Mouse (Mus musculus) kidney, adult 2 months (tissue): ENCODE data around the gene Sphk2. TPM values are rescaled to one million over a fixed set of nuclear protein-coding genes. Genes with fewer than 3 reads are reported as not detected.

Experiments used
- DNase-seq: peaks from one replicate; pipeline ENCODE4 v3.0.0; 2021
- H3K27ac ChIP-seq: fragments of 200-500 bp; 2 replicates; pipeline ENCODE4 v1.5.1; 2012; ENCODE audit warnings: low read depth, low read length, control low read depth, inconsistent platforms; ENCODE audit not compliant: insufficient read depth
- H3K27me3 ChIP-seq: fragments of 200-500 bp; replicated peaks from 2 replicates; pipeline ENCODE4 v1.6.1; 2012; ENCODE audit warnings: mild to moderate bottlenecking, moderate library complexity, low read length, inconsistent platforms; ENCODE audit not compliant: control insufficient read depth, insufficient read depth
- H3K36me3 ChIP-seq: fragments of 200-500 bp; 2 replicates; pipeline ENCODE4 v1.6.1; 2012; ENCODE audit warnings: mild to moderate bottlenecking, moderate library complexity, low read length, inconsistent platforms; ENCODE audit not compliant: control insufficient read depth, insufficient read depth
- H3K4me1 ChIP-seq: fragments of 200-500 bp; 2 replicates; pipeline ENCODE4 v1.6.1; 2011; ENCODE audit warnings: low read length; ENCODE audit not compliant: control insufficient read depth, insufficient read depth
- H3K4me3 ChIP-seq: fragments of 200-500 bp; 2 replicates; pipeline ENCODE4 v1.5.1; 2011; ENCODE audit warnings: mild to moderate bottlenecking, low read depth, low read length, control low read depth; ENCODE audit not compliant: insufficient read depth
- CTCF ChIP-seq: fragments of 200-500 bp; conservative IDR thresholded peaks from 2 replicates; pipeline ENCODE4 v1.5.1; 2011; ENCODE audit warnings: low read depth, mild to moderate bottlenecking, control low read depth, low read length, moderate library complexity, mixed read lengths; ENCODE audit not compliant: insufficient read depth, insufficient read length
- POLR2A ChIP-seq: fragments of 200-500 bp; IDR thresholded peaks from one replicate; pipeline ENCODE4 v1.6.1; 2011; ENCODE audit warnings: low read depth, low read length, control low read depth
- WGBS: fragments of 180-500 bp; shearing (Covaris S2); methylation state at CpG from one replicate; pipeline ENCODE4 v1.1.7; 2018; 5-methylcytosine and 5-hydroxymethylcytosine counted together
- polyA plus RNA-seq: library from polyadenylated mRNA; depleted of rRNA; stranded (reverse); fragments of >200 nt; gene quantifications from 2 replicates; pipeline ENCODE4 v1.2.3, GENCODE M21; 2012

Gene Sphk2
- polyA plus RNA-seq, 1 experiment, result 57.2 TPM

GRCm38 (mm10) chr7:45741308-45741707, 23.5 kb upstream of the Sphk2 start:
- Histone ChIP-seq H3K36me3 (no peaks in the 10 kb centered on the region), H3K27me3 (no peaks in the 10 kb centered on the region), H3K27ac (peak overlapping the region; percentile 12; the same call in 1 of the 2 replicates), H3K4me3 (no peak overlapping the region), H3K4me1 (no peaks in the 10 kb centered on the region)
- DNase-seq, result no peak
- 92% methylated on average over 12 of the region's 12 CpGs for WGBS
- no peak for TF ChIP-seq CTCF
- TF ChIP-seq POLR2A, result no peak

- Histone ChIP-seq H3K27me3 (no peaks in the 10 kb centered on the region), H3K27ac (no peak overlapping the region), H3K4me1 (no peaks in the 10 kb centered on the region), H3K4me3 (no peak overlapping the region), H3K36me3 (no peaks in the 10 kb centered on the region)
- TF ChIP-seq CTCF (no peak), POLR2A (no peak)
- DNase-seq, result no peak
- 51% methylated on average over 10 of the region's 10 CpGs for WGBS
Measured at GRCm38 (mm10) chr7:45739820-45740219, 22.0 kb upstream of the Sphk2 start.

GRCm38 (mm10) chr7:45739162-45739763, 21.5 kb upstream of the Sphk2 start:
- DNase-seq, result peak; percentile 90
- H3K4me1 ChIP-seq, result no peaks in the 10 kb centered on the region
- H3K36me3 ChIP-seq, result no peaks in the 10 kb centered on the region
- no peak for TF ChIP-seq POLR2A
- TF ChIP-seq CTCF, result peak; percentile 87
- H3K27ac ChIP-seq, result no peak overlapping the region
- 7% methylated on average over 9 of the region's 9 CpGs for WGBS
- H3K27me3 ChIP-seq, result no peaks in the 10 kb centered on the region
- no peak overlapping the region for H3K4me3 ChIP-seq

- H3K36me3 ChIP-seq, result no peaks in the 10 kb centered on the region
- H3K27me3 ChIP-seq, result no peaks in the 10 kb centered on the region
- 83% methylated on average over 5 of the region's 5 CpGs for WGBS
- no peak overlapping the region for H3K4me3 ChIP-seq
- no peak overlapping the region for H3K27ac ChIP-seq
- no peaks in the 10 kb centered on the region for H3K4me1 ChIP-seq
- TF ChIP-seq POLR2A, result no peak
- TF ChIP-seq CTCF, result no peak
- no peak for DNase-seq
Measured at GRCm38 (mm10) chr7:45733477-45733876, 15.7 kb upstream of the Sphk2 start.

- Histone ChIP-seq H3K4me1 (no peaks in the 10 kb centered on the region), H3K4me3 (no peak overlapping the region), H3K27ac (no peak overlapping the region), H3K36me3 (no peaks in the 10 kb centered on the region), H3K27me3 (no peaks in the 10 kb centered on the region)
- TF ChIP-seq CTCF, result peak; percentile 39
- no peak for TF ChIP-seq POLR2A
- 27% methylated on average over 16 of the region's 16 CpGs for WGBS
- DNase-seq, result peak; percentile 61
Measured at GRCm38 (mm10) chr7:45730727-45731431, 13.1 kb upstream of the Sphk2 start.

GRCm38 (mm10) chr7:45727625-45728024, 9.8 kb upstream of the Sphk2 start:
- no peak overlapping the region for H3K4me3 ChIP-seq
- 65% methylated on average over 3 of the region's 3 CpGs for WGBS
- H3K27ac ChIP-seq, result no peak overlapping the region
- no peaks in the 10 kb centered on the region for H3K4me1 ChIP-seq
- no peaks in the 10 kb centered on the region for H3K27me3 ChIP-seq
- TF ChIP-seq CTCF (no peak), POLR2A (no peak)
- no peak for DNase-seq
- no peaks in the 10 kb centered on the region for H3K36me3 ChIP-seq

GRCm38 (mm10) chr7:45726419-45726818, 8.6 kb upstream of the Sphk2 start:
- TF ChIP-seq POLR2A, result no peak
- no peak for TF ChIP-seq CTCF
- WGBS, result 91% methylated on average over 10 of the region's 10 CpGs
- DNase-seq, result no peak
- H3K4me1 ChIP-seq, result no peaks in the 10 kb centered on the region
- H3K4me3 ChIP-seq, result no peak overlapping the region
- H3K27me3 ChIP-seq, result no peaks in the 10 kb centered on the region
- H3K36me3 ChIP-seq, result no peaks in the 10 kb centered on the region
- no peak overlapping the region for H3K27ac ChIP-seq

GRCm38 (mm10) chr7:45725713-45726112, 7.9 kb upstream of the Sphk2 start, which contains the start of gene Spaca4:
Gene Spaca4, minus strand, starts transcription at chr7:45725813.
- no peaks in the 10 kb centered on the region for H3K36me3 ChIP-seq
- H3K27me3 ChIP-seq, result no peaks in the 10 kb centered on the region
- WGBS, result 86% methylated on average over 11 of the region's 11 CpGs
- DNase-seq, result no peak
- TF ChIP-seq CTCF (no peak), POLR2A (no peak)
- no peak within 1 kb of the TSS for H3K27ac ChIP-seq
- H3K4me3 ChIP-seq, result no peak within 1 kb of the TSS
- no peaks in the 10 kb centered on the region for H3K4me1 ChIP-seq
